9 mouse cellular contexts compared by ENCODE assay signal in genomic region chr11:75571126-75571990, GRCm38 (mm10). TPM values are rescaled to one million over a fixed set of nuclear protein-coding genes. Genes with fewer than 3 reads are reported as not detected.
DNase-seq lines count a peak whose midpoint lies in the region; ATAC-seq and TF ChIP-seq lines count a peak whose summit lies in the region.
"Had no signal": no experiment of that assay in that cellular context is flagged by ENCODE, and none has a peak within 500 bp of the region (broad histone marks: within the 10 kb centered on the region; RNA-seq: fewer than 3 reads in every experiment).

No protein-coding gene starts in this region.

- H3K27me3 ChIP-seq in thymus, adult 2 months (ENCODE audit: control insufficient read depth, insufficient read depth, low read length): no peaks in the 10 kb centered on the region
- no peaks in the 10 kb centered on the region for H3K27me3 ChIP-seq in limb, embryonic 13.5 days
- H3K27me3 ChIP-seq: CH12.LX had no signal

- TF ChIP-seq CTCF in thymus, adult 2 months (IDR thresholded peaks at IDR 0.05; ENCODE audit: borderline replicate concordance, control insufficient read depth, extremely low read depth, insufficient read depth, low read length, poor library complexity): no peak

- H3K9ac ChIP-seq in limb, embryonic 13.5 days: peak overlapping the region; percentile 39; the same call in 1 of the 2 replicates

- WGBS in thymus, adult 2 months: 34% methylated on average over 14 of the region's 14 CpGs
- 66% methylated on average over 13 of the region's 14 CpGs for WGBS in limb, embryonic 13.5 days

- H3K4me1 ChIP-seq in thymus, adult 2 months (replicated peaks; ENCODE audit: control insufficient read depth, insufficient read depth, low read length): peaks cover 57% of the 10 kb centered on the region
- H3K4me1 ChIP-seq in limb, embryonic 13.5 days: peaks cover 14% of the 10 kb centered on the region

- peak overlapping the region; percentile 70; the same call in 1 of the 2 replicates for H3K27ac ChIP-seq in thymus, adult 2 months (ENCODE audit: control insufficient read depth, insufficient read depth, low read length)
- H3K27ac ChIP-seq in limb, embryonic 13.5 days: no peak overlapping the region

- no peak for TF ChIP-seq POLR2A in thymus, adult 2 months (IDR thresholded peaks at IDR 0.05; ENCODE audit: control insufficient read depth, extremely low read depth, insufficient read depth, low read length, poor library complexity)

- H3K4me3 ChIP-seq in thymus, adult 2 months (ENCODE audit: control insufficient read depth, insufficient read depth, low read length): no peak overlapping the region
- no peak overlapping the region for H3K4me3 ChIP-seq in limb, embryonic 13.5 days

- peaks cover 31% of the 10 kb centered on the region for H3K36me3 ChIP-seq in thymus, adult 2 months (ENCODE audit: control insufficient read depth, insufficient read depth, low read length)
- no peaks in the 10 kb centered on the region for H3K36me3 ChIP-seq in limb, embryonic 13.5 days

- H3K9me3 ChIP-seq in limb, embryonic 13.5 days: no peaks in the 10 kb centered on the region

- ATAC-seq in limb, embryonic 13.5 days (ENCODE audit: low FRiP score, low read depth): no peak
- ATAC-seq in megakaryocyte-erythroid progenitor cell, adult 5-6 weeks (replicated peaks; ENCODE audit: low FRiP score, low TSS enrichment, poor library complexity, severe bottlenecking): no peak

- no peak overlapping the region for H3K4me2 ChIP-seq in limb, embryonic 13.5 days (replicated peaks)

- DNase-seq in cerebellum, adult 18-20 months: peak; percentile 47 to 67
- no peak for DNase-seq in cerebellum, postnatal 4 days (ENCODE audit: low spot score in 2 of 2)
- DNase-seq in thymus, adult 2 months: no peak
- no peak for DNase-seq in thymus, postnatal 25 days
- DNase-seq in skeletal muscle tissue, adult 2 months (ENCODE audit: low read depth, low spot score): peak; percentile 81
- no peak for DNase-seq in layer of hippocampus, postnatal 14 days (ENCODE audit: low spot score in 2 of 2)

RNA-seq across cellular contexts. Expression of gene Pitpna, which starts 16.5 kb away (rescaled TPM):
- polyA plus RNA-seq in thymus, adult 2 months (2012; rRNA removed): 99.7 and 108 TPM in 2 replicates
- 60.9 and 62.5 TPM in 2 replicates for polyA plus RNA-seq in limb, embryonic 13.5 days (2015; fragmentation: Nextera tagmentation; extraction: Ambion mirVana)
- 100 to 1,000 TPM; 312 to 321 TPM for total RNA-seq in layer of hippocampus, postnatal 14 days (2021)
- 69.0 and 96.5 TPM in 2 replicates for total RNA-seq in megakaryocyte-erythroid progenitor cell, adult 5-6 weeks (2014; fragmentation: Nextera tagmentation)
- 46.2 and 58.2 TPM in 2 replicates for total RNA-seq in megakaryocyte-erythroid progenitor cell, adult 5-6 weeks (2017)

RNA-seq across cellular contexts. Expression of gene Slc43a2, which starts 39.9 kb away (rescaled TPM):
- polyA plus RNA-seq in thymus, adult 2 months (2012; rRNA removed): 207 and 214 TPM in 2 replicates
- 4.8 TPM in 2 replicates for polyA plus RNA-seq in limb, embryonic 13.5 days (2015; fragmentation: Nextera tagmentation; extraction: Ambion mirVana)
- total RNA-seq in layer of hippocampus, postnatal 14 days (2021): 10 to 100 TPM; 40.5 to 44.7 TPM
- 1.2 and 2.2 TPM in 2 replicates for total RNA-seq in megakaryocyte-erythroid progenitor cell, adult 5-6 weeks (2014; fragmentation: Nextera tagmentation)
- total RNA-seq in megakaryocyte-erythroid progenitor cell, adult 5-6 weeks (2017): 1.9 and 2.9 TPM in 2 replicates

RNA-seq across cellular contexts. Expression of gene Scarf1, which starts 58.0 kb away (rescaled TPM):
- polyA plus RNA-seq in thymus, adult 2 months (2012; rRNA removed): 4.7 and 4.8 TPM in 2 replicates
- polyA plus RNA-seq in limb, embryonic 13.5 days (2015; fragmentation: Nextera tagmentation; extraction: Ambion mirVana): 6.0 and 6.6 TPM in 2 replicates
- 1 to 10 TPM; 2.9 to 3.3 TPM for total RNA-seq in layer of hippocampus, postnatal 14 days (2021)
- 1.0 TPM in 1 of 2 replicates, not detected in the other for total RNA-seq in megakaryocyte-erythroid progenitor cell, adult 5-6 weeks (2014; fragmentation: Nextera tagmentation)
- 0.65 TPM in 1 of 2 replicates, not detected in the other for total RNA-seq in megakaryocyte-erythroid progenitor cell, adult 5-6 weeks (2017)

RNA-seq across cellular contexts. Expression of gene Inpp5k, which starts 59.4 kb away (rescaled TPM):
- 149 and 164 TPM in 2 replicates for polyA plus RNA-seq in thymus, adult 2 months (2012; rRNA removed)
- polyA plus RNA-seq in limb, embryonic 13.5 days (2015; fragmentation: Nextera tagmentation; extraction: Ambion mirVana): 21.1 and 22.0 TPM in 2 replicates
- total RNA-seq in layer of hippocampus, postnatal 14 days (2021): 10 to 100 TPM; 49.7 to 58.8 TPM
- 33.8 and 34.5 TPM in 2 replicates for total RNA-seq in megakaryocyte-erythroid progenitor cell, adult 5-6 weeks (2014; fragmentation: Nextera tagmentation)
- 19.9 and 26.5 TPM in 2 replicates for total RNA-seq in megakaryocyte-erythroid progenitor cell, adult 5-6 weeks (2017)

Comparison
In these comparisons a context has a peak if more than half of its experiments do, and no peak if none do; other contexts are left out.
1. DNase-seq: peak in cerebellum, adult 18-20 months (2 of 2) and skeletal muscle tissue, adult 2 months (single experiment); none in cerebellum, postnatal 4 days (0 of 2), thymus, adult 2 months (single experiment), thymus, postnatal 25 days (single experiment) and layer of hippocampus, postnatal 14 days (0 of 2).
2. RNA of gene Slc43a2, which starts 39.9 kb away (total RNA-seq): 40.5 to 44.7 TPM in layer of hippocampus, postnatal 14 days; 1.2 to 2.9 TPM in megakaryocyte-erythroid progenitor cell, adult 5-6 weeks; every median in the first group is over 10 times any median in the second.